Mouse (Mus musculus) MEL (cell line): ENCODE measurements around the gene Hivep2. TPM values are rescaled to one million over a fixed set of nuclear protein-coding genes. Genes with fewer than 3 reads are reported as not detected.

Experiments
- DNase-seq: peaks from one replicate; pipeline ENCODE4 v3.0.0; 2011; ENCODE audit warnings: low read depth, low spot score
- H3K27ac ChIP-seq: 2 replicates; pipeline ENCODE4 v1.5.1; 2012; ENCODE audit warnings: low read depth, mild to moderate bottlenecking, control low read depth, low read length, moderate library complexity; ENCODE audit not compliant: control insufficient read depth
- H3K27me3 ChIP-seq, 2 experiments: fragments of 150-350 bp in 1 of 2; sonication (generic) in 1 of 2; 2 replicates each; pipeline ENCODE4 v1.6.1; 2012; ENCODE audit warnings: low read length in 2 of 2, mild to moderate bottlenecking in 2 of 2, improper control_type of control experiment in 1 of 2, moderate library complexity in 1 of 2; ENCODE audit not compliant: insufficient read depth in 2 of 2, control insufficient read depth in 1 of 2
- H3K36me3 ChIP-seq, 2 experiments: 2 replicates each; pipeline ENCODE4 v1.6.1; 2012 to 2014; ENCODE audit warnings: low read length in 2 of 2, improper control_type of control experiment in 1 of 2, inconsistent platforms in 1 of 2, mild to moderate bottlenecking in 1 of 2; ENCODE audit not compliant: insufficient read depth in 2 of 2, control insufficient read depth in 1 of 2
- H3K4me1 ChIP-seq, 2 experiments: fragments of 150-350 bp in 1 of 2; sonication (generic) in 1 of 2; 2 replicates each; pipeline ENCODE4 v1.6.1; 2012; ENCODE audit warnings: low read length in 2 of 2, improper control_type of control experiment in 1 of 2, mild to moderate bottlenecking in 1 of 2; ENCODE audit not compliant: insufficient read depth in 2 of 2, control insufficient read depth in 1 of 2
- H3K4me3 ChIP-seq, 2 experiments: fragments of 150-350 bp in 1 of 2; sonication (generic) in 1 of 2; 2 replicates each; pipeline ENCODE4 v1.5.1; 2012; ENCODE audit warnings: low read depth in 2 of 2, low read length in 2 of 2, mild to moderate bottlenecking in 2 of 2, moderate library complexity in 2 of 2, control low read depth in 1 of 2, improper control_type of control experiment in 1 of 2; ENCODE audit not compliant: control insufficient read depth in 1 of 2, insufficient read depth in 1 of 2
- H3K79me2 ChIP-seq: 2 replicates; pipeline ENCODE4 v1.6.1; 2012; ENCODE audit warnings: mild to moderate bottlenecking, low read length, moderate library complexity; ENCODE audit not compliant: control insufficient read depth, poor library complexity, insufficient read depth
- H3K9ac ChIP-seq: 2 replicates; pipeline ENCODE4 v1.6.1; 2012; ENCODE audit warnings: low read depth, mild to moderate bottlenecking, control low read depth, low read length, moderate library complexity; ENCODE audit not compliant: control insufficient read depth, poor library complexity, severe bottlenecking
- H3K9me3 ChIP-seq: fragments of 150-350 bp; sonication (generic); replicated peaks from 2 replicates; pipeline ENCODE4 v1.6.1; 2012; ENCODE audit warnings: mild to moderate bottlenecking, low read length, improper control_type of control experiment, moderate library complexity; ENCODE audit not compliant: insufficient read depth
- BHLHE40 ChIP-seq: IDR thresholded peaks from 2 replicates; pipeline ENCODE4 v1.6.1; 2012; ENCODE audit warnings: low read depth, mild to moderate bottlenecking, inconsistent platforms, low read length, improper control_type of control experiment, borderline replicate concordance
- CHD1 ChIP-seq: IDR thresholded peaks from 2 replicates; pipeline ENCODE4 v1.6.1; 2012; ENCODE audit warnings: low read depth, mild to moderate bottlenecking, inconsistent platforms, low read length, improper control_type of control experiment
- CTCF ChIP-seq, 3 experiments: IDR thresholded peaks in 2 of 3; conservative IDR thresholded peaks in 1 of 3; 2 replicates each; pipeline ENCODE4 v1.5.1; 2011 to 2012; ENCODE audit warnings: low read length in 3 of 3, low read depth in 2 of 3, mild to moderate bottlenecking in 2 of 3, improper control_type of control experiment in 1 of 3, inconsistent platforms in 1 of 3, mixed read lengths in 1 of 3, moderate library complexity in 1 of 3; ENCODE audit not compliant: control insufficient read depth in 1 of 3, insufficient read depth in 1 of 3, poor library complexity in 1 of 3, severe bottlenecking in 1 of 3
- E2F4 ChIP-seq: IDR thresholded peaks from 2 replicates; pipeline ENCODE4 v1.6.1; 2011; ENCODE audit warnings: low read depth, low read length, improper control_type of control experiment, borderline replicate concordance
- ELF1 ChIP-seq: IDR thresholded peaks from 2 replicates; pipeline ENCODE4 v1.6.1; 2014; ENCODE audit warnings: low read depth, mild to moderate bottlenecking, inconsistent platforms, low read length, improper control_type of control experiment, moderate library complexity
- EP300 ChIP-seq, 2 experiments: IDR thresholded peaks; 2 replicates each; pipeline ENCODE4 v1.6.1; 2011; ENCODE audit warnings: improper control_type of control experiment in 2 of 2, low read length in 2 of 2, low read depth in 1 of 2, mild to moderate bottlenecking in 1 of 2
- GABPA ChIP-seq: IDR thresholded peaks from 2 replicates; pipeline ENCODE4 v1.6.1; 2012; ENCODE audit warnings: low read depth, mild to moderate bottlenecking, inconsistent platforms, low read length, improper control_type of control experiment, moderate library complexity
- GATA1 ChIP-seq: IDR thresholded peaks from 2 replicates; pipeline ENCODE4 v1.6.1; 2011; ENCODE audit warnings: low read depth, low read length, improper control_type of control experiment
- HCFC1 ChIP-seq: IDR thresholded peaks from 2 replicates; pipeline ENCODE4 v1.6.1; 2012; ENCODE audit warnings: low read depth, mild to moderate bottlenecking, inconsistent platforms, low read length, improper control_type of control experiment, moderate library complexity
- MAZ ChIP-seq: IDR thresholded peaks from 2 replicates; pipeline ENCODE4 v1.6.1; 2012; ENCODE audit warnings: low read depth, mild to moderate bottlenecking, inconsistent platforms, low read length, improper control_type of control experiment
- MEF2A ChIP-seq: IDR thresholded peaks from 2 replicates; pipeline ENCODE4 v1.6.1; 2014; ENCODE audit warnings: low read depth, mild to moderate bottlenecking, inconsistent platforms, low read length, improper control_type of control experiment; ENCODE audit not compliant: poor library complexity, insufficient replicate concordance, severe bottlenecking; ENCODE audit errors: extremely low read depth
- MXI1 ChIP-seq: IDR thresholded peaks from 2 replicates; pipeline ENCODE4 v1.6.1; 2011; ENCODE audit warnings: mild to moderate bottlenecking, low read depth, low read length, improper control_type of control experiment
- NRF1 ChIP-seq: IDR thresholded peaks from 2 replicates; pipeline ENCODE4 v1.6.1; 2014; ENCODE audit warnings: low read depth, mild to moderate bottlenecking, inconsistent platforms, low read length, improper control_type of control experiment, moderate library complexity; ENCODE audit not compliant: poor library complexity, insufficient read depth, severe bottlenecking
- POLR2A ChIP-seq, 2 experiments: IDR thresholded peaks; 2 replicates each; pipeline ENCODE4 v1.6.1; 2011 to 2012; ENCODE audit warnings: low read length in 2 of 2, mild to moderate bottlenecking in 2 of 2, control low read depth in 1 of 2, improper control_type of control experiment in 1 of 2, low read depth in 1 of 2, moderate library complexity in 1 of 2; ENCODE audit not compliant: control insufficient read depth in 1 of 2, insufficient read depth in 1 of 2, poor library complexity in 1 of 2
- POLR2AphosphoS2 ChIP-seq: IDR thresholded peaks from 2 replicates; pipeline ENCODE4 v1.6.1; 2011; ENCODE audit warnings: low read length, improper control_type of control experiment
- RAD21 ChIP-seq: IDR thresholded peaks from 2 replicates; pipeline ENCODE4 v1.6.1; 2011; ENCODE audit warnings: mild to moderate bottlenecking, low read depth, low read length, improper control_type of control experiment
- RCOR1 ChIP-seq: IDR thresholded peaks from 2 replicates; pipeline ENCODE4 v1.6.1; 2012; ENCODE audit warnings: low read depth, mild to moderate bottlenecking, inconsistent platforms, low read length, improper control_type of control experiment
- SMC3 ChIP-seq: IDR thresholded peaks from 2 replicates; pipeline ENCODE4 v1.6.1; 2011; ENCODE audit warnings: low read depth, low read length, improper control_type of control experiment
- TBP ChIP-seq: IDR thresholded peaks from 2 replicates; pipeline ENCODE4 v1.8.0; 2011; ENCODE audit warnings: low read depth, low read length, improper control_type of control experiment
- USF2 ChIP-seq, 2 experiments: IDR thresholded peaks; 2 replicates each; pipeline ENCODE4 v1.6.1; 2011 to 2012; ENCODE audit warnings: improper control_type of control experiment in 2 of 2, low read length in 2 of 2, borderline replicate concordance in 1 of 2, inconsistent platforms in 1 of 2, low read depth in 1 of 2, mild to moderate bottlenecking in 1 of 2; ENCODE audit not compliant: insufficient read depth in 1 of 2
- ZC3H11A ChIP-seq: IDR thresholded peaks from 2 replicates; pipeline ENCODE4 v1.6.1; 2012; ENCODE audit warnings: low read depth, mild to moderate bottlenecking, inconsistent platforms, low read length, improper control_type of control experiment
- ZKSCAN1 ChIP-seq: IDR thresholded peaks from 2 replicates; pipeline ENCODE4 v1.6.1; 2012; ENCODE audit warnings: low read depth, mild to moderate bottlenecking, inconsistent platforms, low read length, improper control_type of control experiment, moderate library complexity
- ZMIZ1 ChIP-seq: IDR thresholded peaks from 2 replicates; pipeline ENCODE4 v1.6.1; 2012; ENCODE audit warnings: low read depth, mild to moderate bottlenecking, inconsistent platforms, low read length, improper control_type of control experiment, moderate library complexity
- ZNF384 ChIP-seq: IDR thresholded peaks from 2 replicates; pipeline ENCODE4 v1.6.1; 2012; ENCODE audit warnings: low read depth, mild to moderate bottlenecking, inconsistent platforms, low read length, improper control_type of control experiment
- polyA plus RNA-seq, 2 experiments: library from polyadenylated mRNA; stranded (reverse) in 1 of 2; unstranded in 1 of 2; fragments of >175 nt in 1 of 2; fragments of >200 nt in 1 of 2; gene quantifications; 2 replicates each; pipeline versions ENCODE4 v1.2.1 to v1.2.4; 2012; ENCODE audit warnings: low replicate concordance in 2 of 2, low read depth in 1 of 2; ENCODE audit not compliant: insufficient read length in 2 of 2, insufficient read depth in 1 of 2, missing spikeins in 1 of 2
- total RNA-seq: library from RNA; depleted of rRNA; stranded (reverse); fragments of 300-350 nt; gene quantifications from 2 replicates; pipeline ENCODE4 v1.2.3, GENCODE M21; 2012

Gene Hivep2
- total and polyA plus RNA-seq, 3 experiments, result not detected

- Histone ChIP-seq H3K4me1 (no peaks in the 10 kb centered on the region), H3K4me3 (no peak overlapping the region), H3K9ac (no peak overlapping the region), H3K9me3 (no peaks in the 10 kb centered on the region)
- no peak for DNase-seq
- TF ChIP-seq HCFC1 (no peak), MEF2A (no peak), POLR2A (IDR thresholded peaks at IDR 0.05; ENCODE audit: control insufficient read depth in 1 of 2, insufficient read depth in 1 of 2, low read depth in 1 of 2, low read length in 2 of 2, poor library complexity in 1 of 2) (no peak), SMC3 (no peak), ZKSCAN1 (no peak), MXI1 (no peak), RAD21 (no peak), USF2 (IDR thresholded peaks at IDR 0.05; ENCODE audit: borderline replicate concordance in 1 of 2, insufficient read depth in 1 of 2, low read depth in 1 of 2, low read length in 2 of 2) (no peak), GATA1 (no peak), ZMIZ1 (no peak), BHLHE40 (no peak), ELF1 (no peak), NRF1 (no peak), ZNF384 (no peak), ZC3H11A (no peak), E2F4 (no peak), EP300 (IDR thresholded peaks at IDR 0.05; ENCODE audit: low read depth in 1 of 2, low read length in 2 of 2) (no peak), MAZ (no peak), RCOR1 (no peak)
- TF ChIP-seq, all 39 proteins: peak for 0
- Histone ChIP-seq H3K79me2 (no peaks in the 10 kb centered on the region), H3K27me3 (no peaks in the 10 kb centered on the region), H3K36me3 (no peaks in the 10 kb centered on the region), H3K27ac (no peak overlapping the region)
Observed at GRCm38 (mm10) chr10:14030458-14031035, 64.7 kb downstream of the Hivep2 start.

- Histone ChIP-seq H3K79me2 (no peaks in the 10 kb centered on the region), H3K27me3 (no peaks in the 10 kb centered on the region), H3K4me3 (no peak overlapping the region), H3K9ac (no peak overlapping the region), H3K9me3 (no peaks in the 10 kb centered on the region), H3K27ac (no peak overlapping the region), H3K4me1 (no peaks in the 10 kb centered on the region), H3K36me3 (no peaks in the 10 kb centered on the region)
- TF ChIP-seq TBP, result no peak
- no peak for TF ChIP-seq MAZ
- no peak for TF ChIP-seq GATA1
- no peak for TF ChIP-seq RAD21
- TF ChIP-seq ELF1, result no peak
- no peak for TF ChIP-seq ZNF384
- no peak for TF ChIP-seq CTCF (IDR thresholded peaks at IDR 0.05 in 2 of 3, conservative IDR thresholded peaks at IDR 0.05 in 1 of 3; ENCODE audit: control insufficient read depth in 1 of 3, insufficient read depth in 1 of 3, low read depth in 2 of 3, low read length in 3 of 3, poor library complexity in 1 of 3, severe bottlenecking in 1 of 3)
- no peak for TF ChIP-seq CHD1
- no peak for TF ChIP-seq GABPA
- no peak for TF ChIP-seq BHLHE40
- TF ChIP-seq POLR2AphosphoS2, result no peak
- no peak for DNase-seq
Observed at GRCm38 (mm10) chr10:14032532-14032931, 66.7 kb downstream of the Hivep2 start.
